Mouse (Mus musculus) megakaryocyte, embryonic 14.5 days (primary cell): ENCODE results near the gene Lama1.
"Not testable (repeated sequence)": the region's sequence is repeated elsewhere in the genome, so short reads cannot be mapped to it uniquely, and the experiment has no call there.

ENCODE experiments used
- FLI1 ChIP-seq: IDR thresholded peaks from 2 replicates; pipeline ENCODE4 v1.6.1; 2012; ENCODE audit warnings: low read length, inconsistent platforms, mixed read lengths
- GATA1 ChIP-seq: IDR thresholded peaks from 3 replicates; pipeline ENCODE4 v1.6.1; 2012; ENCODE audit warnings: mixed read lengths, low read length, inconsistent platforms, borderline replicate concordance

DNA sequence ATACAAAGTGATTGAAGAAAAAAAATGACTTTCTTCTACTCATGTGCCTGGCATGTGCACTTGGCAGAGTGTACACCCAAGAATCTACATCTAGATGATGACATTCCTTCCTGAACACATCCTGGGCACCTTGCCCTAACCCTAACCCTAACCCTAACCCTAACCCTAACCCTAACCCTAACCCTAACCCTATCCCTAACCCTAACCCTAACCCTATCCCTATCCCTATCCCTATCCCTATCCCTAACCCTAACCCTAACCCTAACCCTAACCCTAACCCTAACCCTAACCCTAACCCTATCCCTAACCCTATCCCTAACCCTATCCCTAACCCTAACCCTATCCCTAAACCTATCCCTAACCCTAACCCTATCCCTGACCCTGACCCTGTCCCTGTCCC, 44.2 kb downstream of the Lama1 start:
- not testable (repeated sequence) for TF ChIP-seq GATA1, FLI1
